Mouse (Mus musculus) CH12.LX (cell line): Measurements from ENCODE around the gene Atxn10. TPM values are rescaled to one million over a fixed set of nuclear protein-coding genes. Genes with fewer than 3 reads are reported as not detected.
A peak's percentile ranks its signal among the peaks of the same experiment; 100 is the strongest.

Source experiments
- DNase-seq: peaks from one replicate; pipeline ENCODE4 v3.0.0-alpha.2; 2013; ENCODE audit errors: extremely low read depth
- H3K27ac ChIP-seq: 2 replicates; pipeline ENCODE4 v1.5.1; 2012; ENCODE audit warnings: low read depth, mild to moderate bottlenecking, control low read depth, moderate library complexity; ENCODE audit not compliant: insufficient read depth
- H3K27me3 ChIP-seq: replicated peaks from 2 replicates; pipeline ENCODE3; 2012; ENCODE audit warnings: inconsistent platforms
- H3K36me3 ChIP-seq, 2 experiments: replicated peaks in 1 of 2; 2 replicates each; pipeline versions ENCODE3 to v1.6.1; 2012; ENCODE audit warnings: inconsistent platforms in 1 of 2, low read length in 1 of 2, mild to moderate bottlenecking in 1 of 2, mixed read lengths in 1 of 2, moderate library complexity in 1 of 2; ENCODE audit not compliant: control insufficient read depth in 1 of 2, insufficient read depth in 1 of 2
- H3K4me1 ChIP-seq, 2 experiments: 2 replicates each; pipeline ENCODE4 v1.6.1; 2012; ENCODE audit warnings: inconsistent platforms in 1 of 2, moderate library complexity in 1 of 2; ENCODE audit not compliant: insufficient read depth in 2 of 2, control insufficient read depth in 1 of 2
- H3K4me2 ChIP-seq: 2 replicates; pipeline ENCODE4 v1.6.1; 2012; ENCODE audit warnings: low read depth, mild to moderate bottlenecking, control low read depth; ENCODE audit not compliant: poor library complexity, insufficient read depth, severe bottlenecking
- H3K4me3 ChIP-seq, 3 experiments: fragments of 150-350 bp in 1 of 3; sonication (generic) in 1 of 3; replicated peaks in 1 of 3; 2 replicates each; pipeline versions ENCODE3 to v1.5.1; 2011 to 2012; ENCODE audit warnings: low read depth in 2 of 3, low read length in 2 of 3, mild to moderate bottlenecking in 2 of 3, moderate library complexity in 2 of 3, control low read depth in 1 of 3, improper control_type of control experiment in 1 of 3, inconsistent platforms in 1 of 3, mixed read lengths in 1 of 3; ENCODE audit not compliant: poor library complexity in 1 of 3
- H3K79me2 ChIP-seq: replicated peaks from 2 replicates; pipeline ENCODE4 v1.6.1; 2012; ENCODE audit warnings: mild to moderate bottlenecking, moderate library complexity; ENCODE audit not compliant: control insufficient read depth, poor library complexity, insufficient read depth, severe bottlenecking; ENCODE audit errors: extremely low read depth
- H3K9ac ChIP-seq: 2 replicates; pipeline ENCODE4 v1.6.1; 2012; ENCODE audit warnings: low read depth, mild to moderate bottlenecking, control low read depth, moderate library complexity; ENCODE audit not compliant: insufficient read depth
- H3K9me3 ChIP-seq: replicated peaks from 2 replicates; pipeline ENCODE3; 2012; ENCODE audit warnings: low read length, inconsistent platforms, mixed read lengths
- BHLHE40 ChIP-seq: IDR thresholded peaks from 2 replicates; pipeline ENCODE4 v1.6.1; 2011; ENCODE audit warnings: mild to moderate bottlenecking, low read depth, low read length, improper control_type of control experiment
- CHD1 ChIP-seq: IDR thresholded peaks from 2 replicates; pipeline ENCODE4 v1.6.1; 2012; ENCODE audit warnings: low read depth, low read length, improper control_type of control experiment, inconsistent platforms
- CHD2 ChIP-seq: IDR thresholded peaks from 2 replicates; pipeline ENCODE4 v1.6.1; 2011; ENCODE audit warnings: low read length, improper control_type of control experiment
- CTCF ChIP-seq, 2 experiments: IDR thresholded peaks in 1 of 2; conservative IDR thresholded peaks in 1 of 2; 2 replicates each; pipeline ENCODE4 v1.5.1; 2011 to 2012; ENCODE audit warnings: low read depth in 2 of 2, low read length in 2 of 2, improper control_type of control experiment in 1 of 2, inconsistent platforms in 1 of 2, mild to moderate bottlenecking in 1 of 2, moderate library complexity in 1 of 2
- EP300 ChIP-seq: IDR thresholded peaks from 2 replicates; pipeline ENCODE4 v1.6.1; 2011; ENCODE audit warnings: low read length, improper control_type of control experiment
- ETS1 ChIP-seq: conservative IDR thresholded peaks from 2 replicates; pipeline ENCODE4 v1.6.1; 2012; ENCODE audit warnings: low read depth, mild to moderate bottlenecking, inconsistent platforms, low read length, improper control_type of control experiment, moderate library complexity
- HCFC1 ChIP-seq: IDR thresholded peaks from 2 replicates; pipeline ENCODE4 v1.6.1; 2012; ENCODE audit warnings: low read depth, mild to moderate bottlenecking, inconsistent platforms, low read length, improper control_type of control experiment
- IRF4 ChIP-seq: IDR thresholded peaks from 2 replicates; pipeline ENCODE4 v1.6.1; 2014; ENCODE audit warnings: low read depth, mild to moderate bottlenecking, inconsistent platforms, low read length, improper control_type of control experiment
- MAX ChIP-seq: IDR thresholded peaks from 2 replicates; pipeline ENCODE4 v1.6.1; 2011; ENCODE audit warnings: low read length, improper control_type of control experiment
- MEF2A ChIP-seq: IDR thresholded peaks from 2 replicates; pipeline ENCODE4 v1.6.1; 2014; ENCODE audit warnings: low read depth, mild to moderate bottlenecking, inconsistent platforms, low read length, improper control_type of control experiment, borderline replicate concordance
- MXI1 ChIP-seq: IDR thresholded peaks from 2 replicates; pipeline ENCODE4 v1.6.1; 2011; ENCODE audit warnings: mild to moderate bottlenecking, low read depth, low read length, improper control_type of control experiment
- MYC ChIP-seq: IDR thresholded peaks from 2 replicates; pipeline ENCODE4 v1.6.1; 2011; ENCODE audit warnings: low read depth, mild to moderate bottlenecking, improper control_type of control experiment, low read length
- NRF1 ChIP-seq: IDR thresholded peaks from 2 replicates; pipeline ENCODE4 v1.6.1; 2014; ENCODE audit warnings: low read depth, mild to moderate bottlenecking, inconsistent platforms, low read length, improper control_type of control experiment, moderate library complexity
- POLR2A ChIP-seq: IDR thresholded peaks from 2 replicates; pipeline ENCODE4 v1.6.1; 2011; ENCODE audit warnings: low read depth, mild to moderate bottlenecking, improper control_type of control experiment, low read length
- RAD21 ChIP-seq: IDR thresholded peaks from 2 replicates; pipeline ENCODE4 v1.6.1; 2011; ENCODE audit warnings: low read depth, mild to moderate bottlenecking, low read length, improper control_type of control experiment, moderate library complexity
- SMC3 ChIP-seq: IDR thresholded peaks from 2 replicates; pipeline ENCODE4 v1.6.1; 2011; ENCODE audit warnings: low read depth, low read length, improper control_type of control experiment
- TBP ChIP-seq: conservative IDR thresholded peaks from 2 replicates; pipeline ENCODE4 v1.6.1; 2011; ENCODE audit warnings: low read depth, low read length, improper control_type of control experiment
- TCF12 ChIP-seq: IDR thresholded peaks from 2 replicates; pipeline ENCODE4 v1.6.1; 2014; ENCODE audit warnings: low read depth, mild to moderate bottlenecking, inconsistent platforms, low read length, improper control_type of control experiment
- UBTF ChIP-seq: IDR thresholded peaks from 2 replicates; pipeline ENCODE4 v1.6.1; 2012; ENCODE audit warnings: low read depth, mild to moderate bottlenecking, inconsistent platforms, low read length, improper control_type of control experiment, moderate library complexity
- USF2 ChIP-seq: conservative IDR thresholded peaks from 2 replicates; pipeline ENCODE4 v1.6.1; 2011; ENCODE audit warnings: low read depth, low read length, improper control_type of control experiment
- ZC3H11A ChIP-seq: IDR thresholded peaks from 2 replicates; pipeline ENCODE4 v1.6.1; 2012; ENCODE audit warnings: low read depth, mild to moderate bottlenecking, inconsistent platforms, low read length, improper control_type of control experiment
- ZMIZ1 ChIP-seq: IDR thresholded peaks from 2 replicates; pipeline ENCODE4 v1.6.1; 2012; ENCODE audit warnings: low read depth, mild to moderate bottlenecking, inconsistent platforms, low read length, improper control_type of control experiment
- dilution Hi-C: fragments of 300-500 bp; cut with MboI; formaldehyde crosslinking; loops from 2 replicates; pipeline ENCODE4 v1.14.3; 2020; ENCODE audit warnings: low sequenced_read_pairs; ENCODE audit not compliant: extremely low pct_unique_long_range_greater_than_20kb, extremely low pct_ligation_motif_present
- in situ Hi-C: fragments of 300-500 bp; cut with MboI; formaldehyde crosslinking; loops from 3 replicates; pipeline ENCODE4 v1.14.3; 2019; ENCODE audit warnings: low sequenced_read_pairs, low pct_ligation_motif_present, low pct_unique_long_range_greater_than_20kb, mixed read lengths
- polyA plus RNA-seq: library from polyadenylated mRNA; unstranded; fragments of >175 nt; gene quantifications from 2 replicates; pipeline ENCODE4 v1.2.1, GENCODE M21; 2012; ENCODE audit warnings: low read depth; ENCODE audit not compliant: insufficient read length
- total RNA-seq, 2 experiments: library from RNA; depleted of rRNA; stranded (reverse); fragments of 300-350 nt in 1 of 2; fragments of >200 nt in 1 of 2; gene quantifications; 2 replicates each; pipeline ENCODE4 v1.2.3; 2012 to 2014

Atxn10 gene
- total and polyA plus RNA-seq, 3 experiments = 81.7 to 151 (median 101) TPM

- dilution Hi-C loops = no loop called here
- in situ Hi-C loops = loop anchor here (5.0 to 25.0 kb wide), 2 partner anchors 102 to 232 kb away; partner anchors contain the start of gene Wnt7b
- Histone ChIP-seq H3K36me3 (no peaks in the 10 kb centered on the region), H3K9me3 (no peaks in the 10 kb centered on the region), H3K4me3 (no peak overlapping the region), H3K4me2 (no peak overlapping the region), H3K27me3 (peaks cover 23% of the 10 kb centered on the region), H3K79me2 (no peaks in the 10 kb centered on the region), H3K9ac (no peak overlapping the region), H3K4me1 (no peaks in the 10 kb centered on the region; a peak in 1 of 4 replicates), H3K27ac (no peak overlapping the region)
- DNase-seq = no peak
- no peak for TF ChIP-seq MXI1
- no peak for TF ChIP-seq TCF12
- no peak for TF ChIP-seq NRF1
- no peak for TF ChIP-seq TBP
- no peak for TF ChIP-seq ZMIZ1
- no peak for TF ChIP-seq UBTF
- no peak for TF ChIP-seq MEF2A
- TF ChIP-seq RAD21 = peak; percentile 30
- TF ChIP-seq SMC3 = no peak
- TF ChIP-seq CHD2 = no peak
- no peak for TF ChIP-seq USF2
- TF ChIP-seq CTCF (conservative IDR thresholded peaks at IDR 0.05 in 1 of 2, IDR thresholded peaks at IDR 0.05 in 1 of 2; ENCODE audit: low read depth in 2 of 2, low read length in 2 of 2) = peak in 1 of 2 experiments; percentile 33; a peak in 1 of 4 replicates
- no peak for TF ChIP-seq ETS1
- TF ChIP-seq BHLHE40 = no peak
Measured at GRCm38 (mm10) chr15:85480630-85481029, 144.6 kb downstream of the Atxn10 start.

- no peak overlapping the region for H3K4me3 ChIP-seq
- H3K4me2 ChIP-seq = no peak overlapping the region
- H3K4me1 ChIP-seq = peaks cover 0 to 2% of the 10 kb centered on the region in 2 experiments; a peak in 1 of 4 replicates
- no peak overlapping the region for H3K9ac ChIP-seq
- TF ChIP-seq MAX = no peak
- TF ChIP-seq SMC3 = no peak
- no peak for TF ChIP-seq UBTF
- no peak for TF ChIP-seq ZC3H11A
- TF ChIP-seq CTCF (conservative IDR thresholded peaks at IDR 0.05 in 1 of 2, IDR thresholded peaks at IDR 0.05 in 1 of 2; ENCODE audit: low read depth in 2 of 2, low read length in 2 of 2) = no peak
- TF ChIP-seq EP300 = no peak
- no peak for TF ChIP-seq CHD1
- no peak for TF ChIP-seq POLR2A
- no peak for TF ChIP-seq HCFC1
- no peak for TF ChIP-seq TCF12
- TF ChIP-seq IRF4 = no peak
- TF ChIP-seq MYC = no peak
- H3K9me3 ChIP-seq = no peaks in the 10 kb centered on the region
- H3K27me3 ChIP-seq = peaks cover 77% of the 10 kb centered on the region
- DNase-seq = no peak
- H3K36me3 ChIP-seq = no peaks in the 10 kb centered on the region
- H3K79me2 ChIP-seq = no peaks in the 10 kb centered on the region
- in situ Hi-C loops (loop anchor here (25.0 kb wide), 1 partner anchor 223 kb away; no protein-coding TSS in a partner anchor), dilution Hi-C loops (no loop called here)
- H3K27ac ChIP-seq = no peak overlapping the region
Measured at GRCm38 (mm10) chr15:85488900-85489299, 152.9 kb downstream of the Atxn10 start.
